Mouse (Mus musculus): Measurements from ENCODE around the gene Papss2.

Papss2 gene

GRCm38 (mm10) chr19:32710288-32710687 is 114.7 kb downstream of the Papss2 start:
- no peak for DNase-seq (ENCODE audit: low read depth, low spot score)

DNA sequence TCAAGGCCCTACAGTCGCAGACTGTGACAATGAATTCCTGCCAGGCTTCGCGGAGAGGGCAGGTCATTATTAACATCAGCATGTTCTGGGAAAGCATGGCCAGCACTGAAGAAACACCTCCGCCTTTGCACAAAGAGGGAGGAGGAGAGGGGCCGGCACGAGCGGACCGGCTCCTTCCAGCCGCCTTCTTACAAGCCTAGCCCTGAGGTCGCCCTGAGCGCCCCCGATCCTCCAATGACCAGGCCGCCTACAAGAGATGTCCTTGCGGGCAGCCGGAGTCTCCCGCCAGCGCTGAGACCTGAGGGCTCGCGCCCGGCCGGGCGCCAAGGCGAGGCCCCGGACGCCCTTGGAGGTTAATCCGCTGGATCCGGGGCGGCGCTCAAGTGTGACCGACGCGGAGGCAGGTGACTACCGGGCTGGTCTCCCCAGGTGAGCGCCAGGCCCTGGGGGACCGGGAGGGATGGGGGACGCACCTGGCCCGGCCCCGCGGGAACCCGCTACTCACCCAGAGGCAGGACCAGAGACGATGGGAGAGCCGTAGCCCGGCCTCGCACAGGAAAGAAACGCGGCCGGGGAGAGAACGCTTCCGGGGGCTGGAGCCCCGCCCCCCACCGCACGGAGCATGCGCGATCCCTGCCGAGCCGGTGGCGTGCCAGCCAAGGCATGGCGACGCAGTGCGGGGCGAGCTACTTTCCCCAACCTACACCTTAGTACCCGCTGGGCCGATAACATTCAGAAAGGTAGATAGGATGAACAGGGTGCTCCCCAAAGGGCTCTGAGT is 116.4 kb downstream of the Papss2 start:
- DNase-seq (ENCODE audit: low read depth, low spot score) = peak; percentile 75

DNA sequence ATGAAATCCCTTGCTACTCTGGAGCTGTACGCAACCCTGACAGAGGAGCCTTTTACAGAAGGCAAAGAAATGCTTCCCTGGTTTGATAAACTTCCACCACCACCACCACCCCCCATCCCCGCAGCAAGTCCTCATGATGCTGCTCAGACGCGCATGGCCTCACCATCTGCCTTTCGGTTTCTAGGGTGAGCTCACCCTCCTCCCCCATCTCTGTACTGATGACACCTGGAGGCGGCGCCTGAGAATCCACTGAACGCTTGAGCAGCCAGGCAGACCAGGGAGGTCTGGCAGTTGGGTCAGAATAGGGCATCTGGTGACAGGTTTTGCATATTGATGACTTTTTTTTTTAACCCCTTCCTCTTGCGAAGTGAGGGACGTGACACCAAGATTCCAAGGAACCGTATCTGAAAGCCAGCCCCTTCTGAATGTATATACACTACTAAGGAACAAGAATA is 117.0 kb downstream of the Papss2 start:
- DNase-seq (ENCODE audit: low read depth, low spot score) = peak; percentile 70

DNA sequence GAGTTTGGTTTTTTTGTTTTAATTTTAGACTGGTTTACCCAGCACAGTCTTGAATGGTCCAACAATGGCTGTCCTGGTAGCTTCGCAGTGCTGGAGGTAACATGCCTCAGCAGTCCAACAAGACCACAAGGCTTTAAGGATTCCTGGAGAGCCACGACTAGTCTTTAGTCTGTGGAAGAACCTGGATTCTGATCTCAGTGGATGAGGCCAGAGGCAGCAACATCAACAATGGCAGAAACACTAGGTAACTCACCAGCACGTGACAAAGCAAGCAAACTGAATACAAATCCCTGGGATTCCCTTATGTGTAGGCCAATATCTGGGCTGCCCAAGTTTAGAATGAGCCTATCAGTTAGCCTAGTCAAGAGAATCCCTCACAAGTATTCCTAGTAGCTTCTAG is 117.9 kb downstream of the Papss2 start:
- no peak for DNase-seq (ENCODE audit: low read depth, low spot score)

DNA sequence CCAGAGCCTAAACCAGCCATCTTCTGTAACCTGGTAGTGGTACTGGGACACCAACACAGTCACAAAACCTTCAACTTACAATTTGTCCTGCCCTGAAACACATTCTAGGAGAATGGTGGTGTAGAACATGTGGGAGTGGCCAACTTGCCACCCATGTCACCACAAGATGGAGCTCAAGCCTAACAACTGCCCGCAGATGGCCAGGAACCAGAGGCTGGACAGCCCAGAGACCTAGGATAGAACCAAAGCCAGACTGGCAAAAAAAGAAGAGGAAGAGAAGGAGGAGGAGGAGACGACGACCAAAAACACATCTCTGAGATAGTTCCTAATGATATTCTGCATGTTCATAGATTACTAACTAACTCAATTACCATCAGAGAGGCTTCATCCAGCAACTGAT is 119.6 kb downstream of the Papss2 start:
- peak; percentile 61 for DNase-seq (ENCODE audit: low read depth, low spot score)

- no peak for DNase-seq (ENCODE audit: low read depth, low spot score)
Measured at GRCm38 (mm10) chr19:32715681-32716080, 120.1 kb downstream of the Papss2 start.

Measured in retina, adult 2 months (tissue).